Mouse (Mus musculus) G1E (cell line): ENCODE data around the gene Dlg5.

Experiments
- CTCF ChIP-seq: IDR thresholded peaks from 2 replicates; pipeline ENCODE4 v1.5.1; 2012; ENCODE audit warnings: low read depth, low read length, inconsistent platforms, mixed read lengths
- GATA1 ChIP-seq: IDR thresholded peaks from 2 replicates; pipeline ENCODE4 v1.6.1; 2012; ENCODE audit warnings: borderline replicate concordance, low read length, inconsistent platforms, mixed read lengths
- POLR2AphosphoS5 ChIP-seq: IDR thresholded peaks from 2 replicates; pipeline ENCODE4 v1.6.1; 2012; ENCODE audit warnings: low read depth, low read length, inconsistent platforms; ENCODE audit not compliant: insufficient replicate concordance

DNA sequence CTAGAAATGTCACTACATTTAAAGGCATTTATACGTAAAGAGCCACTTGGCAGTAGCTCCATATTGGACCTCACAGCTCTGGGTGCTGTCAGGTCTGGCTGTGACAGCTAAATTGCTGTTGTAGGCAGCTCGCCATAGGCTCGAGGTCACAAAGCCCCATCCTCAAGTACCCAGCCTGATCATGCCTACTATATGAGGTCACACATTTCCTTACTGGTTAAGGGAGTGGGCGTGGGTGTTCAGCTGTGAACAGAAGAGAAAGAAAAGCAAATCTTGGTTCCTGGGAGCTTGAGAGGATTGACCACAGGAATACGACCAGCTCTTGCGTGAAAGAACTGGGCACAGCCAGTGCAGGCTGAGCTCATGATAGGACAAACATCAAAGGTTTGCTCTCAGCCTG, 46.0 kb downstream of the Dlg5 start:
- no peak for TF ChIP-seq GATA1
- TF ChIP-seq CTCF = no peak
- no peak for TF ChIP-seq POLR2AphosphoS5
